Mouse (Mus musculus) kidney, postnatal 0 days (tissue): ENCODE data around the gene Gpatch2. TPM values are rescaled to one million over a fixed set of nuclear protein-coding genes. Genes with fewer than 3 reads are reported as not detected.

Experiments
- ATAC-seq: fragments of 200-750 bp; cut with Nextera tagmentation; replicated peaks from 2 replicates; pipeline ENCODE4 v1.8.0; 2017; ENCODE audit warnings: low read depth, moderate number of reproducible peaks, moderate TSS enrichment, moderate library complexity; ENCODE audit not compliant: low FRiP score
- DNase-seq: peaks from one replicate; pipeline ENCODE4 v3.0.0-alpha.2; 2016; ENCODE audit warnings: low spot score
- H3K27ac ChIP-seq: fragments of 300-500 bp; sonication (generic); 2 replicates; pipeline ENCODE4 v1.5.1; 2014; ENCODE audit warnings: mild to moderate bottlenecking
- H3K27me3 ChIP-seq: fragments of 300-500 bp; sonication (generic); 2 replicates; pipeline ENCODE4 v1.6.1; 2014; ENCODE audit warnings: low read length, mixed read lengths; ENCODE audit not compliant: insufficient read depth
- H3K36me3 ChIP-seq: fragments of 300-500 bp; sonication (generic); 2 replicates; pipeline ENCODE4 v1.6.1; 2014; ENCODE audit warnings: low read length, mixed read lengths; ENCODE audit not compliant: insufficient read depth
- H3K4me1 ChIP-seq: fragments of 300-500 bp; sonication (generic); replicated peaks from 2 replicates; pipeline ENCODE4 v1.6.1; 2014; ENCODE audit warnings: antibody characterized with exemption, low read length, mixed read lengths; ENCODE audit not compliant: insufficient read depth
- H3K4me2 ChIP-seq: fragments of 300-500 bp; sonication (generic); 2 replicates; pipeline ENCODE4 v1.6.1; 2014; ENCODE audit warnings: mild to moderate bottlenecking, low read length, moderate library complexity, mixed read lengths
- H3K4me3 ChIP-seq: fragments of 300-500 bp; sonication (generic); replicated peaks from 2 replicates; pipeline ENCODE4 v1.5.1; 2014; ENCODE audit warnings: low read depth, low read length
- H3K9ac ChIP-seq: fragments of 300-500 bp; sonication (generic); 2 replicates; pipeline ENCODE4 v1.6.1; 2014; ENCODE audit warnings: low read depth, low read length
- H3K9me3 ChIP-seq: fragments of 300-500 bp; sonication (generic); replicated peaks from 2 replicates; pipeline ENCODE4 v1.6.1; 2016; ENCODE audit warnings: low read length, inconsistent platforms, mixed read lengths
- CTCF ChIP-seq: IDR thresholded peaks from 2 replicates; pipeline ENCODE4 v1.5.1; 2016; ENCODE audit warnings: antibody characterized with exemption, low read depth, mild to moderate bottlenecking, moderate library complexity
- WGBS: fragments of 180-500 bp; shearing (Covaris S2); extraction: QIAGEN DNeasy Blood & Tissue Kit; methylation state at CpG from one replicate; pipeline ENCODE4 v1.1.7; 2014; 5-methylcytosine and 5-hydroxymethylcytosine counted together
- polyA plus RNA-seq: library from polyadenylated mRNA; unstranded; fragments of >200 nt; fragmentation: Nextera tagmentation; extraction: Ambion mirVana; gene quantifications from 2 replicates; pipeline ENCODE4 v1.2.1, GENCODE M21; 2015

Gpatch2 gene
- polyA plus RNA-seq, 1 experiment from 2014 or later = 11.8 TPM

- 82% methylated on average over 8 of the region's 8 CpGs for WGBS
- TF ChIP-seq CTCF = no peak
- Histone ChIP-seq H3K9me3 (no peaks in the 10 kb centered on the region), H3K9ac (no peak overlapping the region), H3K4me3 (no peak overlapping the region), H3K27me3 (no peaks in the 10 kb centered on the region), H3K36me3 (no peaks in the 10 kb centered on the region), H3K4me2 (no peak overlapping the region), H3K4me1 (no peaks in the 10 kb centered on the region), H3K27ac (no peak overlapping the region)
- ATAC-seq (no peak), DNase-seq (no peak)
Observed at GRCm38 (mm10) chr1:187316555-187316954, 101.2 kb downstream of the Gpatch2 start.

GRCm38 (mm10) chr1:187321814-187322213 lies 106.5 kb downstream of the Gpatch2 start:
- H3K9ac ChIP-seq = no peak overlapping the region
- no peaks in the 10 kb centered on the region for H3K36me3 ChIP-seq
- TF ChIP-seq CTCF = no peak
- no peaks in the 10 kb centered on the region for H3K4me1 ChIP-seq
- H3K4me2 ChIP-seq = no peak overlapping the region
- 91% methylated on average over 3 of the region's 3 CpGs for WGBS
- no peak for DNase-seq
- H3K9me3 ChIP-seq = no peaks in the 10 kb centered on the region
- no peak overlapping the region for H3K4me3 ChIP-seq
- no peaks in the 10 kb centered on the region for H3K27me3 ChIP-seq
- H3K27ac ChIP-seq = no peak overlapping the region
- no peak for ATAC-seq

- Histone ChIP-seq H3K9ac (no peak overlapping the region), H3K27me3 (no peaks in the 10 kb centered on the region), H3K36me3 (no peaks in the 10 kb centered on the region), H3K4me2 (no peak overlapping the region), H3K9me3 (no peaks in the 10 kb centered on the region), H3K27ac (no peak overlapping the region), H3K4me1 (no peaks in the 10 kb centered on the region), H3K4me3 (no peak overlapping the region)
- WGBS = 81% methylated on average over 8 of the region's 8 CpGs
- ATAC-seq = no peak
- no peak for TF ChIP-seq CTCF
- DNase-seq = no peak
Observed at GRCm38 (mm10) chr1:187322505-187323208, 107.3 kb downstream of the Gpatch2 start.

- Histone ChIP-seq H3K4me3 (no peak overlapping the region), H3K9ac (no peak overlapping the region), H3K27ac (no peak overlapping the region), H3K27me3 (no peaks in the 10 kb centered on the region), H3K36me3 (no peaks in the 10 kb centered on the region), H3K4me2 (no peak overlapping the region), H3K9me3 (no peaks in the 10 kb centered on the region), H3K4me1 (no peaks in the 10 kb centered on the region)
- TF ChIP-seq CTCF = no peak
- no peak for ATAC-seq
- WGBS = 89% methylated on average over 1 of the region's 1 CpGs
- DNase-seq = no peak
Observed at GRCm38 (mm10) chr1:187323209-187323589, 107.9 kb downstream of the Gpatch2 start.

DNA sequence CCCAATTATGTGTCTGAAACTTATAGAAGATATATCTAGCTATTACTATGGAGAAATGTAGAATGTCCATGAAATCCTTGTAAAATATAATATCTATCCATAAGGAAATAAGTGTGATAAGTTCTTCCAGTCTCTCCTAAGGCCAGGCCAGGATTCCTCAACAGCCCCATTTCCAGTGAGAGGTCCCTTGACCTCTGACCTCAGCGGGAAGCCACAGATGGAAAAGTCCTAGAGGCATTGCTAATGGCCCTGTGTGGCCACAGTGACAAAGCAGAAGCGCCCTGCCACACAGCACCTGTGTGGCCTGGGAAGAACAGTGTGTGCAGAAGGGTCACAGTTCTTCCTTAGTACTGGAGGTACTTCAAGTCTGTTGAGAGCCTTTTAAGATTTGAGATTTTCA lies 127.2 kb downstream of the Gpatch2 start:
- 55% methylated on average over 2 of the region's 2 CpGs for WGBS
- Histone ChIP-seq H3K4me1 (no peaks in the 10 kb centered on the region), H3K4me2 (no peak overlapping the region), H3K27me3 (no peaks in the 10 kb centered on the region), H3K9ac (no peak overlapping the region), H3K36me3 (0 out of 2 replicates have a peak, but pooled peaks cover 5% of the 10 kb centered on the region), H3K4me3 (no peak overlapping the region), H3K27ac (no peak overlapping the region), H3K9me3 (no peaks in the 10 kb centered on the region)
- no peak for ATAC-seq
- no peak for TF ChIP-seq CTCF
- DNase-seq = no peak

DNA sequence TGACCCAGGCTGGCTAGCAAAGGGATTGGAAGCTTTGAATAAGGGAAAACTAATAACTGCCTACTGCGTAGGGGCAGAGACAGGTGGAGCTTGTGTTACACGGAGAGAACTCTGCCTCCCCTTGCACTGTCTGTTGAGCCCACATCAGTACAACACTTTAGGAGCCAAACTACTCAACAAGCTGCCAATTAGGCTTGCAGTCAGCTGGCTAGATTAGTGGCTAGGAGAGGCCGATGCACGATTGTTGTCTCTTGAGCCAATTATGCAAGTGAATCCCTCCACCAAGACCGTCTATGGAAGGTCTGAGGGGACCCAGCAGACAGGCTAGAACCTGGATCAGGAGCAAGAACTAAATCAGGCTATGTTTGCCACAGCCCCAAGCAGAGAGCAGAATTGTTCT lies 129.8 kb downstream of the Gpatch2 start:
- WGBS = 88% methylated on average over 5 of the region's 5 CpGs

GRCm38 (mm10) chr1:187346923-187347322 lies 131.6 kb downstream of the Gpatch2 start:
- ATAC-seq (no peak), DNase-seq (no peak)
- Histone ChIP-seq H3K27me3 (no peaks in the 10 kb centered on the region), H3K36me3 (0 out of 2 replicates have a peak, but pooled peaks cover 12% of the 10 kb centered on the region), H3K27ac (no peak overlapping the region), H3K9me3 (no peaks in the 10 kb centered on the region), H3K4me1 (no peaks in the 10 kb centered on the region), H3K4me2 (no peak overlapping the region), H3K9ac (no peak overlapping the region), H3K4me3 (no peak overlapping the region)
- WGBS = 94% methylated on average over 11 of the region's 11 CpGs
- TF ChIP-seq CTCF = no peak

More for the DNA sequence above, 129.8 kb downstream of the Gpatch2 start:
- Histone ChIP-seq H3K9me3 (no peaks in the 10 kb centered on the region), H3K36me3 (0 out of 2 replicates have a peak, but pooled peaks cover 14% of the 10 kb centered on the region), H3K4me1 (no peaks in the 10 kb centered on the region), H3K4me3 (no peak overlapping the region), H3K27ac (no peak overlapping the region), H3K9ac (no peak overlapping the region), H3K4me2 (no peak overlapping the region), H3K27me3 (no peaks in the 10 kb centered on the region)
- TF ChIP-seq CTCF = no peak
- DNase-seq = no peak
- no peak for ATAC-seq
